Mouse (Mus musculus): Measurements from ENCODE around the gene Ifit1bl2.
"Not testable (repeated sequence)": the region's sequence is repeated elsewhere in the genome, so short reads cannot be mapped to it uniquely, and the experiment has no call there.

DNA sequence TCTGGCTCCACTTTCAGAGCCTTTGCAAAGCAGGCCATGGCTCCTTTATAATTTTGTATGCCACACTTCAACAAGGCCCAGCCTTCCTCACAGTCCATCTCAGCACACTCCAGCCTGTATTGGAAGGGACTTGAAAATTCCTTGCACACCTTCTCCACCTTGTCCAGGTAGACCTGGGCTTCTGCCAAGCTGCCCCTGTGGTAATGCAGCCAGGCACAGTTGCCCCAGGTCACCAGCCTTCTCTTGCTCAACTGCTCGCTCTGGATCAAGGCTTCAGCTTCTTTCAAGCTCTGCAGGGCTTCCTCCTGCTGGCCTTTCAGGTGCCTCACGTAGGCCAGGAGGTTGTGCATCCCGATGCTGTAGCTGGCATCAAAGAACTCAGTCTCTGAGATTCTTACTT lies 46.0 kb downstream of the Ifit1bl2 start:
- not testable (repeated sequence) for TF ChIP-seq CTCF (IDR thresholded peaks at IDR 0.05; ENCODE audit: borderline replicate concordance, extremely low read depth, insufficient read depth, insufficient read length); POLR2A (IDR thresholded peaks at IDR 0.05; ENCODE audit: borderline replicate concordance, extremely low read depth, insufficient read depth, insufficient read length, poor library complexity, severe bottlenecking)

Data from brain, embryonic 14.5 days (tissue).